9 mouse cellular contexts compared by ENCODE assay signal in genomic region chr15:98089421-98090183, GRCm38 (mm10). TPM values are rescaled to one million over a fixed set of nuclear protein-coding genes. Genes with fewer than 3 reads are reported as not detected.
DNase-seq lines count a peak whose midpoint lies in the region; ATAC-seq and TF ChIP-seq lines count a peak whose summit lies in the region.
"Had no signal": no experiment of that assay in that cellular context is flagged by ENCODE, and none has a peak within 500 bp of the region (broad histone marks: within the 10 kb centered on the region; RNA-seq: fewer than 3 reads in every experiment).

No protein-coding gene starts in this region.

- peak; percentile 51 for DNase-seq in cerebellum, adult 9-10 months
- DNase-seq in midbrain, postnatal 0 days (ENCODE audit: low spot score) = peak; percentile 11
- DNase-seq in midbrain, embryonic 10.5 days (ENCODE audit: low spot score) = no peak
- DNase-seq in cerebellum, postnatal 10 days = peak; percentile 59 to 69
- peak; percentile 46 for DNase-seq in liver, postnatal 0 days
- DNase-seq in thymus, postnatal 10 days (ENCODE audit: low spot score in 2 of 2) = peak; percentile 25 to 58
- DNase-seq in layer of hippocampus, adult 18-20 months (ENCODE audit: low spot score in 2 of 2) = no peak

- no peak overlapping the region for H3K27ac ChIP-seq in midbrain, postnatal 0 days (ENCODE audit: low read depth, low read length)
- no peak overlapping the region for H3K27ac ChIP-seq in midbrain, embryonic 10.5 days (replicated peaks)
- H3K27ac ChIP-seq in liver, postnatal 0 days (ENCODE audit: low read depth) = peak overlapping the region; percentile 4; the same call in 1 of the 2 replicates
- H3K27ac ChIP-seq: hindbrain, embryonic 15.5 days had no signal

- H3K4me1 ChIP-seq in midbrain, postnatal 0 days (ENCODE audit: insufficient read depth, low read length) = peaks cover 7% of the 10 kb centered on the region; the same call in 1 of the 2 replicates
- peaks cover 25% of the 10 kb centered on the region for H3K4me1 ChIP-seq in midbrain, embryonic 10.5 days
- peaks cover 8% of the 10 kb centered on the region; the same call in 1 of the 2 replicates for H3K4me1 ChIP-seq in liver, postnatal 0 days (ENCODE audit: insufficient read depth)

- no peak for ATAC-seq in cerebellum, adult (ENCODE audit: insufficient number of reproducible peaks, low FRiP score, low TSS enrichment)
- ATAC-seq in midbrain, postnatal 0 days (ENCODE audit: low FRiP score) = no peak
- no peak for ATAC-seq in liver, postnatal 0 days

- no peak for TF ChIP-seq EP300 in liver, postnatal 0 days (IDR thresholded peaks at IDR 0.05; ENCODE audit: low read depth)

- 0 out of 2 replicates have a peak, but pooled peaks cover 8% of the 10 kb centered on the region for H3K36me3 ChIP-seq in midbrain, postnatal 0 days (ENCODE audit: insufficient read depth, low read length)
- peaks cover 45% of the 10 kb centered on the region for H3K36me3 ChIP-seq in midbrain, embryonic 10.5 days
- peaks cover 16% of the 10 kb centered on the region for H3K36me3 ChIP-seq in liver, postnatal 0 days (replicated peaks; ENCODE audit: insufficient read depth, low read length)

- H3K4me2 ChIP-seq in midbrain, postnatal 0 days (ENCODE audit: low read depth, low read length, poor library complexity, severe bottlenecking) = no peak overlapping the region
- 0 out of 2 replicates have a peak overlapping the region, but pooled peaks have one; percentile 0 for H3K4me2 ChIP-seq in liver, postnatal 0 days (ENCODE audit: low read depth, low read length)
- H3K4me2 ChIP-seq: hindbrain, embryonic 15.5 days had no signal

- 75% methylated on average over 9 of the region's 9 CpGs for WGBS in midbrain, postnatal 0 days
- WGBS in midbrain, embryonic 10.5 days = 80% methylated on average over 9 of the region's 9 CpGs
- 55% methylated on average over 9 of the region's 9 CpGs for WGBS in liver, postnatal 0 days (ENCODE audit: insufficient replicate concordance)

- H3K4me3 ChIP-seq in midbrain, postnatal 0 days (ENCODE audit: low read depth, low read length) = no peak overlapping the region
- no peak overlapping the region for H3K4me3 ChIP-seq in midbrain, embryonic 10.5 days
- no peak overlapping the region for H3K4me3 ChIP-seq in liver, postnatal 0 days (ENCODE audit: low read depth, low read length)
- H3K4me3 ChIP-seq: hindbrain, embryonic 15.5 days had no signal

- H3K27me3 ChIP-seq in midbrain, postnatal 0 days (ENCODE audit: insufficient read depth, low read length) = no peaks in the 10 kb centered on the region
- no peaks in the 10 kb centered on the region for H3K27me3 ChIP-seq in midbrain, embryonic 10.5 days (ENCODE audit: low read depth, poor library complexity, severe bottlenecking)
- H3K27me3 ChIP-seq in liver, postnatal 0 days (ENCODE audit: insufficient read depth, low read length) = no peaks in the 10 kb centered on the region
- H3K27me3 ChIP-seq: hindbrain, embryonic 15.5 days had no signal

- H3K9me3 ChIP-seq in midbrain, postnatal 0 days (ENCODE audit: low read length) = no peaks in the 10 kb centered on the region
- H3K9me3 ChIP-seq in midbrain, embryonic 10.5 days (replicated peaks) = no peaks in the 10 kb centered on the region
- no peaks in the 10 kb centered on the region for H3K9me3 ChIP-seq in liver, postnatal 0 days (ENCODE audit: low read length)
- H3K9me3 ChIP-seq: hindbrain, embryonic 15.5 days had no signal

- H3K9ac ChIP-seq in midbrain, postnatal 0 days (replicated peaks; ENCODE audit: low read length, poor library complexity, severe bottlenecking) = no peak overlapping the region
- no peak overlapping the region for H3K9ac ChIP-seq in liver, postnatal 0 days (replicated peaks)
- H3K9ac ChIP-seq: hindbrain, embryonic 15.5 days had no signal

- TF ChIP-seq CTCF in midbrain, postnatal 0 days (IDR thresholded peaks at IDR 0.05) = peak; percentile 70
- peak; percentile 70 for TF ChIP-seq CTCF in liver, postnatal 0 days (IDR thresholded peaks at IDR 0.05; ENCODE audit: low read depth)

RNA-seq across cellular contexts. Expression of gene Pfkm, which starts 2.8 kb away (rescaled TPM):
- total RNA-seq in midbrain, postnatal 0 days (2014; rRNA removed) = 96.2 and 102 TPM in 2 replicates
- 89.9 and 96.4 TPM in 2 replicates for polyA plus RNA-seq in midbrain, postnatal 0 days (2015; fragmentation: Nextera tagmentation; extraction: Ambion mirVana)
- polyA plus RNA-seq in midbrain, embryonic 10.5 days (2016; fragmentation: Nextera tagmentation; extraction: Ambion mirVana) = 36.3 and 43.1 TPM in 2 replicates
- polyA plus RNA-seq in liver, postnatal 0 days (2015; fragmentation: Nextera tagmentation; extraction: Ambion mirVana) = 9.1 and 9.2 TPM in 2 replicates
- total RNA-seq in layer of hippocampus, adult 18-20 months (2021) = 100 to 1,000 TPM; 370 to 384 TPM

RNA-seq across cellular contexts. Expression of gene Senp1, which starts 3.9 kb away (rescaled TPM):
- 17.4 and 18.2 TPM in 2 replicates for total RNA-seq in midbrain, postnatal 0 days (2014; rRNA removed)
- polyA plus RNA-seq in midbrain, postnatal 0 days (2015; fragmentation: Nextera tagmentation; extraction: Ambion mirVana) = 12.1 and 12.4 TPM in 2 replicates
- 46.2 and 47.3 TPM in 2 replicates for polyA plus RNA-seq in midbrain, embryonic 10.5 days (2016; fragmentation: Nextera tagmentation; extraction: Ambion mirVana)
- 4.7 and 6.7 TPM in 2 replicates for polyA plus RNA-seq in liver, postnatal 0 days (2015; fragmentation: Nextera tagmentation; extraction: Ambion mirVana)
- total RNA-seq in layer of hippocampus, adult 18-20 months (2021) = 10 to 100 TPM; 12.4 to 13.2 TPM

Comparison
In these comparisons a context has a peak if more than half of its experiments do, and no peak if none do; other contexts are left out.
1. DNase-seq: peak in cerebellum, adult 9-10 months (single experiment), midbrain, postnatal 0 days (single experiment), cerebellum, postnatal 10 days (2 of 2), liver, postnatal 0 days (single experiment) and thymus, postnatal 10 days (2 of 2); none in midbrain, embryonic 10.5 days (single experiment) and layer of hippocampus, adult 18-20 months (0 of 2).